Mouse (Mus musculus) ES-CJ7 (cell line): ENCODE results near the gene Bicdl2.

Source experiments
- DNase-seq: peaks from one replicate; pipeline ENCODE4 v3.0.0; 2011; ENCODE audit warnings: low read depth, low spot score

Gene Bicdl2

GRCm38 (mm10) chr17:23660117-23660875, at the start of gene Bicdl2:
TSS of gene Bicdl2 (plus strand) at chr17:23660506.
- peak; percentile 68 for DNase-seq

- no peak for DNase-seq
Observed at GRCm38 (mm10) chr17:23617087-23617486, 43.2 kb upstream of the Bicdl2 start.

- DNase-seq = no peak
Observed at GRCm38 (mm10) chr17:23620351-23620750, 40.0 kb upstream of the Bicdl2 start.

- peak; percentile 72 for DNase-seq
Observed at GRCm38 (mm10) chr17:23627813-23628212, 32.5 kb upstream of the Bicdl2 start.

- DNase-seq = peak; percentile 89
Observed at GRCm38 (mm10) chr17:23630195-23631020, 29.9 kb upstream of the Bicdl2 start.

GRCm38 (mm10) chr17:23631241-23631640, 29.1 kb upstream of the Bicdl2 start:
- DNase-seq = no peak

- peak; percentile 35 for DNase-seq
Observed at GRCm38 (mm10) chr17:23644613-23645495, 15.5 kb upstream of the Bicdl2 start, which contains the start of gene Mmp25. TSS of gene Mmp25 (minus strand) at chr17:23645277.

GRCm38 (mm10) chr17:23645894-23646293, 14.4 kb upstream of the Bicdl2 start:
- no peak for DNase-seq

- no peak for DNase-seq
Observed at GRCm38 (mm10) chr17:23651363-23651762, 8.9 kb upstream of the Bicdl2 start.

- no peak for DNase-seq
Observed at GRCm38 (mm10) chr17:23653324-23653723, 7.0 kb upstream of the Bicdl2 start.

- DNase-seq = no peak
Observed at GRCm38 (mm10) chr17:23654001-23654400, 6.3 kb upstream of the Bicdl2 start.

- DNase-seq = no peak
Observed at GRCm38 (mm10) chr17:23654410-23654809, 5.9 kb upstream of the Bicdl2 start.

- DNase-seq = no peak
Observed at GRCm38 (mm10) chr17:23658450-23658849, 1.9 kb upstream of the Bicdl2 start.

GRCm38 (mm10) chr17:23660876-23661200, 532 bp downstream of the Bicdl2 start:
- no peak for DNase-seq

- DNase-seq = peak; percentile 83
Observed at GRCm38 (mm10) chr17:23661526-23661925, 1.2 kb downstream of the Bicdl2 start.

- peak; percentile 80 for DNase-seq
Observed at GRCm38 (mm10) chr17:23664556-23665021, 4.3 kb downstream of the Bicdl2 start.

- DNase-seq = no peak
Observed at GRCm38 (mm10) chr17:23665511-23665910, 5.2 kb downstream of the Bicdl2 start.

GRCm38 (mm10) chr17:23670516-23671074, 10.3 kb downstream of the Bicdl2 start:
- peak; percentile 56 for DNase-seq

- DNase-seq = no peak
Observed at GRCm38 (mm10) chr17:23671519-23671918, 11.2 kb downstream of the Bicdl2 start.

GRCm38 (mm10) chr17:23672761-23673160, 12.5 kb downstream of the Bicdl2 start:
- DNase-seq = no peak

GRCm38 (mm10) chr17:23673424-23674073, 13.2 kb downstream of the Bicdl2 start, which contains the start of the genes Hcfc1r1 and Thoc6:
TSS of gene Hcfc1r1 (plus strand) at chr17:23673596.
TSS of gene Thoc6 (minus strand) at chr17:23673882.
- DNase-seq = peak; percentile 99
